ENCODE assay signal across 35 mouse cellular contexts in genomic region chr6:44711089-44711488, GRCm38 (mm10).
"Had no signal": no experiment of that assay in that cellular context is flagged by ENCODE, and none has a peak within 500 bp of the region (broad histone marks: within the 10 kb centered on the region; RNA-seq: fewer than 3 reads in every experiment).

No protein-coding gene starts in this region.

- H3K9ac ChIP-seq: heart, embryonic 12.5 days; heart, embryonic 13.5 days; heart, embryonic 15.5 days; hindbrain, embryonic 12.5 days; hindbrain, embryonic 13.5 days; hindbrain, embryonic 14.5 days; hindbrain, embryonic 15.5 days; intestine, embryonic 15.5 days; kidney, embryonic 15.5 days had no signal

- ATAC-seq: hindbrain, embryonic 16.5 days; hindbrain, postnatal 0 days; inflammation-experienced regulatory T-cells, adult 6 months; intestine, embryonic 15.5 days; intestine, embryonic 16.5 days; intestine, postnatal 0 days had no signal

- H3K9me3 ChIP-seq: heart, embryonic 10.5 days; heart, embryonic 12.5 days; heart, embryonic 13.5 days; heart, embryonic 15.5 days; hindbrain, embryonic 10.5 days; hindbrain, embryonic 12.5 days; hindbrain, embryonic 13.5 days; hindbrain, embryonic 15.5 days; intestine, embryonic 15.5 days; kidney, embryonic 15.5 days had no signal

- H3K4me3 ChIP-seq: heart, embryonic 10.5 days; heart, embryonic 12.5 days; heart, embryonic 13.5 days; heart, embryonic 15.5 days; hindbrain, embryonic 10.5 days; hindbrain, embryonic 12.5 days; hindbrain, embryonic 13.5 days; hindbrain, embryonic 15.5 days; intestine, embryonic 15.5 days; kidney, embryonic 15.5 days; layer of hippocampus, adult 2 months; left cerebral cortex, adult 2 months had no signal

- DNase-seq: heart, postnatal 10 days; heart, postnatal 14 days; heart, postnatal 36 days; heart, postnatal 4 days; kidney, adult 11 months; kidney, adult 18-20 months; kidney, adult 2 months; kidney, adult 8-10 months; kidney, adult 9 months; kidney, postnatal 10 days; kidney, postnatal 14 days; kidney, postnatal 25 days; kidney, postnatal 36 days; kidney, postnatal 4 days; layer of hippocampus, adult 9-11 months; layer of hippocampus, postnatal 36 days had no signal

- H3K4me2 ChIP-seq: heart, embryonic 12.5 days; heart, embryonic 13.5 days; heart, embryonic 15.5 days; hindbrain, embryonic 12.5 days; hindbrain, embryonic 13.5 days; hindbrain, embryonic 14.5 days; hindbrain, embryonic 15.5 days; intestine, embryonic 15.5 days; kidney, embryonic 15.5 days had no signal

- H3K36me3 ChIP-seq: heart, embryonic 10.5 days; heart, embryonic 12.5 days; heart, embryonic 13.5 days; heart, embryonic 15.5 days; hindbrain, embryonic 10.5 days; hindbrain, embryonic 12.5 days; hindbrain, embryonic 13.5 days; hindbrain, embryonic 15.5 days; intestine, embryonic 15.5 days; kidney, embryonic 15.5 days had no signal

- H3K27me3 ChIP-seq: heart, embryonic 12.5 days; heart, embryonic 13.5 days; heart, embryonic 15.5 days; hindbrain, embryonic 12.5 days; hindbrain, embryonic 13.5 days; hindbrain, embryonic 15.5 days; intestine, embryonic 15.5 days; kidney, embryonic 15.5 days had no signal

- H3K4me1 ChIP-seq: heart, embryonic 10.5 days; heart, embryonic 12.5 days; heart, embryonic 13.5 days; heart, embryonic 15.5 days; hindbrain, embryonic 10.5 days; hindbrain, embryonic 12.5 days; hindbrain, embryonic 13.5 days; hindbrain, embryonic 15.5 days; intestine, embryonic 15.5 days; kidney, embryonic 15.5 days had no signal

- H3K27ac ChIP-seq: heart, embryonic 10.5 days; heart, embryonic 13.5 days; heart, embryonic 15.5 days; hindbrain, embryonic 10.5 days; hindbrain, embryonic 12.5 days; hindbrain, embryonic 13.5 days; hindbrain, embryonic 14.5 days; hindbrain, embryonic 15.5 days; hindbrain, postnatal 0 days; intestine, embryonic 15.5 days; kidney, embryonic 15.5 days; kidney, postnatal 0 days; layer of hippocampus, adult 2 months had no signal
